Comparison of ENCODE assay signal across 8 mouse cellular contexts in genomic region chr9:107463509-107463908, GRCm38 (mm10).
DNase-seq lines count a peak whose midpoint lies in the region; ATAC-seq and TF ChIP-seq lines count a peak whose summit lies in the region.

No protein-coding gene starts in this region.

- peak; percentile 91 for ATAC-seq in common myeloid progenitor, adult 5-6 weeks (replicated peaks; ENCODE audit: low read depth, poor library complexity, severe bottlenecking)
- peak; percentile 86 for ATAC-seq in hindbrain, postnatal 0 days
- ATAC-seq in megakaryocyte progenitor cell, adult 5-6 weeks (replicated peaks; ENCODE audit: poor library complexity): peak; percentile 89

- H3K4me2 ChIP-seq in hindbrain, postnatal 0 days (ENCODE audit: low read depth, low read length): no peak overlapping the region

- no peaks in the 10 kb centered on the region for H3K9me3 ChIP-seq in hindbrain, postnatal 0 days (ENCODE audit: low read length)

- no peak overlapping the region for H3K4me3 ChIP-seq in hindbrain, postnatal 0 days (ENCODE audit: low read length)

- no peaks in the 10 kb centered on the region for H3K27me3 ChIP-seq in hindbrain, postnatal 0 days (ENCODE audit: insufficient read depth, low read length)

- TF ChIP-seq CTCF in hindbrain, postnatal 0 days (IDR thresholded peaks at IDR 0.05; ENCODE audit: low read depth): peak; percentile 97

- peaks cover 7% of the 10 kb centered on the region; the same call in 1 of the 2 replicates for H3K4me1 ChIP-seq in hindbrain, postnatal 0 days (ENCODE audit: insufficient read depth, low read length)

- 8% methylated on average over 7 of the region's 7 CpGs for WGBS in hindbrain, postnatal 0 days

- H3K36me3 ChIP-seq in hindbrain, postnatal 0 days (ENCODE audit: insufficient read depth, low read length): no peaks in the 10 kb centered on the region

- DNase-seq in adrenal gland, adult (ENCODE audit: inconsistent age in 2 of 2, low spot score in 1 of 2): peak; percentile 84 to 94
- peak; percentile 93 for DNase-seq in gastrocnemius, postnatal 10 days
- peak; percentile 93 for DNase-seq in hindbrain, postnatal 0 days (ENCODE audit: low spot score)
- peak; percentile 75 to 86 for DNase-seq in left cerebral cortex, adult 18-20 months (ENCODE audit: low spot score in 2 of 2)
- DNase-seq in right cerebral cortex, postnatal 25 days: peak; percentile 58
- peak; percentile 62 to 86 for DNase-seq in urinary bladder, postnatal 4 days (ENCODE audit: low spot score in 2 of 2)

- peak overlapping the region; percentile 76 for H3K27ac ChIP-seq in hindbrain, postnatal 0 days

- no peak overlapping the region for H3K9ac ChIP-seq in hindbrain, postnatal 0 days (replicated peaks; ENCODE audit: low read length)
